Mouse (Mus musculus) macrophage (primary cell): ENCODE measurements around the gene B3galt2. TPM values are rescaled to one million over a fixed set of nuclear protein-coding genes. Genes with fewer than 3 reads are reported as not detected.

Experiments
- H3K27ac ChIP-seq: fragments of 350-480 bp; formaldehyde crosslinking; 2 replicates; pipeline ENCODE4 v1.9.0; 2021
- H3K36me3 ChIP-seq: fragments of 350-480 bp; formaldehyde crosslinking; 2 replicates; pipeline ENCODE4 v1.9.0; 2021; ENCODE audit errors: inconsistent target
- H3K4me3 ChIP-seq: fragments of 350-480 bp; formaldehyde crosslinking; 2 replicates; pipeline ENCODE4 v1.9.0; 2021; ENCODE audit errors: inconsistent target
- H3K79me2 ChIP-seq: fragments of 350-480 bp; formaldehyde crosslinking; 2 replicates; pipeline ENCODE4 v1.9.0; 2021; ENCODE audit errors: inconsistent target
- WGBS: methylation state at CpG from one replicate; pipeline ENCODE4 v1.1.7; 2026; ENCODE audit warnings: inconsistent platforms; ENCODE audit not compliant: missing documents; 5-methylcytosine and 5-hydroxymethylcytosine counted together
- polyA plus RNA-seq: library from polyadenylated mRNA; stranded (reverse); fragments of 250-400 nt; gene quantifications from 3 replicates; pipeline ENCODE4 v1.2.4, GENCODE M21; 2018; ENCODE audit warnings: inconsistent platforms
- total RNA-seq, 78 experiments: library from RNA; depleted of rRNA; stranded (reverse); fragments of 250-400 nt; gene quantifications; 1 replicate in 9 of 78; 2 replicates in 24 of 78; 3 replicates in 43 of 78; 4 replicates in 2 of 78; pipeline ENCODE4 v1.2.4; 2018; ENCODE audit warnings: inconsistent platforms in 56 of 78

B3galt2 gene
- under 1 TPM in 7 of 26 experiments, not detected in 19; 0.04 to 0.11 (median 0.07) TPM for total RNA-seq (2018; cell fraction: chromatin; rRNA removed)
- total RNA-seq (2018; cell fraction: cytosol; rRNA removed) = under 1 TPM in 7 of 26 experiments, not detected in 19; under 0.01 to 0.03 (median under 0.01) TPM
- total RNA-seq (2018; cell fraction: nucleus; rRNA removed) = under 1 TPM in 3 of 26 experiments, not detected in 23; 0.07 to 0.09 (median 0.07) TPM
- polyA plus RNA-seq = not detected in 3 replicates

- WGBS = 47% methylated on average over 15 of the region's 15 CpGs
- H3K4me3 ChIP-seq = peak within 1 kb of the TSS; percentile 7; the same call in 1 of the 2 replicates
- H3K79me2 ChIP-seq = peaks cover 9% of the 10 kb centered on the region; the same call in 1 of the 2 replicates
- H3K27ac ChIP-seq = no peak within 1 kb of the TSS
- no peaks in the 10 kb centered on the region; the same call in 1 of the 2 replicates for H3K36me3 ChIP-seq
Observed at GRCm38 (mm10) chr1:143640650-143641407, at the start of gene B3galt2. B3galt2 (plus strand) TSS chr1:143640664.

GRCm38 (mm10) chr1:143596864-143597263 is 43.6 kb upstream of the B3galt2 start:
- WGBS = 92% methylated on average over 2 of the region's 2 CpGs
- Histone ChIP-seq H3K36me3 (no peaks in the 10 kb centered on the region), H3K4me3 (no peak overlapping the region), H3K27ac (no peak overlapping the region), H3K79me2 (no peaks in the 10 kb centered on the region)

GRCm38 (mm10) chr1:143608911-143609310 is 31.6 kb upstream of the B3galt2 start:
- Histone ChIP-seq H3K36me3 (peaks cover 11% of the 10 kb centered on the region; the same call in 1 of the 2 replicates), H3K79me2 (no peaks in the 10 kb centered on the region), H3K4me3 (no peak overlapping the region), H3K27ac (no peak overlapping the region)
- WGBS = 95% methylated on average over 2 of the region's 2 CpGs

GRCm38 (mm10) chr1:143612901-143613300 is 27.6 kb upstream of the B3galt2 start:
- Histone ChIP-seq H3K27ac (no peak overlapping the region), H3K36me3 (peaks cover 36% of the 10 kb centered on the region; the same call in 1 of the 2 replicates), H3K4me3 (no peak overlapping the region), H3K79me2 (no peaks in the 10 kb centered on the region)
- 95% methylated on average over 2 of the region's 2 CpGs for WGBS

- H3K79me2 ChIP-seq = no peaks in the 10 kb centered on the region
- 79% methylated on average over 2 of the region's 2 CpGs for WGBS
- no peak overlapping the region for H3K4me3 ChIP-seq
- 0 out of 2 replicates have a peak, but pooled peaks cover 22% of the 10 kb centered on the region for H3K36me3 ChIP-seq
- H3K27ac ChIP-seq = no peak overlapping the region
Observed at GRCm38 (mm10) chr1:143619760-143620159, 20.7 kb upstream of the B3galt2 start.

- Histone ChIP-seq H3K36me3 (0 out of 2 replicates have a peak, but pooled peaks cover 14% of the 10 kb centered on the region), H3K79me2 (no peaks in the 10 kb centered on the region), H3K27ac (no peak overlapping the region), H3K4me3 (no peak overlapping the region)
Observed at GRCm38 (mm10) chr1:143621930-143622329, 18.5 kb upstream of the B3galt2 start.

- Histone ChIP-seq H3K79me2 (no peaks in the 10 kb centered on the region), H3K36me3 (0 out of 2 replicates have a peak, but pooled peaks cover 10% of the 10 kb centered on the region), H3K27ac (no peak overlapping the region), H3K4me3 (no peak overlapping the region)
- WGBS = 90% methylated on average over 1 of the region's 1 CpGs
Observed at GRCm38 (mm10) chr1:143622634-143623033, 17.8 kb upstream of the B3galt2 start.

GRCm38 (mm10) chr1:143631337-143631736 is 9.1 kb upstream of the B3galt2 start:
- 0 out of 2 replicates have a peak, but pooled peaks cover 6% of the 10 kb centered on the region for H3K36me3 ChIP-seq
- no peak overlapping the region for H3K27ac ChIP-seq
- 94% methylated on average over 3 of the region's 7 CpGs for WGBS
- no peaks in the 10 kb centered on the region for H3K79me2 ChIP-seq
- no peak overlapping the region for H3K4me3 ChIP-seq

- 70% methylated on average over 1 of the region's 1 CpGs for WGBS
- H3K4me3 ChIP-seq = no peak overlapping the region
- no peaks in the 10 kb centered on the region for H3K36me3 ChIP-seq
- H3K79me2 ChIP-seq = no peaks in the 10 kb centered on the region
- no peak overlapping the region for H3K27ac ChIP-seq
Observed at GRCm38 (mm10) chr1:143632361-143632760, 8.1 kb upstream of the B3galt2 start.

GRCm38 (mm10) chr1:143632854-143633587 is 7.4 kb upstream of the B3galt2 start:
- H3K27ac ChIP-seq = no peak overlapping the region
- H3K36me3 ChIP-seq = no peaks in the 10 kb centered on the region
- 83% methylated on average over 2 of the region's 2 CpGs for WGBS
- H3K79me2 ChIP-seq = no peaks in the 10 kb centered on the region
- H3K4me3 ChIP-seq = no peak overlapping the region

- Histone ChIP-seq H3K79me2 (peaks cover 7% of the 10 kb centered on the region; the same call in 1 of the 2 replicates), H3K36me3 (no peaks in the 10 kb centered on the region; the same call in 1 of the 2 replicates), H3K4me3 (no peak overlapping the region), H3K27ac (no peak overlapping the region)
- WGBS = 100% methylated on average over 2 of the region's 2 CpGs
Observed at GRCm38 (mm10) chr1:143644221-143644620, 3.8 kb downstream of the B3galt2 start.

GRCm38 (mm10) chr1:143645386-143645785 is 4.9 kb downstream of the B3galt2 start:
- H3K27ac ChIP-seq = no peak overlapping the region
- H3K4me3 ChIP-seq = no peak overlapping the region
- H3K79me2 ChIP-seq = no peaks in the 10 kb centered on the region
- no peaks in the 10 kb centered on the region; the same call in 1 of the 2 replicates for H3K36me3 ChIP-seq
- 83% methylated on average over 4 of the region's 4 CpGs for WGBS

GRCm38 (mm10) chr1:143646219-143646618 is 5.8 kb downstream of the B3galt2 start:
- H3K27ac ChIP-seq = no peak overlapping the region
- 95% methylated on average over 4 of the region's 4 CpGs for WGBS
- H3K36me3 ChIP-seq = no peaks in the 10 kb centered on the region; the same call in 1 of the 2 replicates
- no peak overlapping the region for H3K4me3 ChIP-seq
- H3K79me2 ChIP-seq = no peaks in the 10 kb centered on the region

- Histone ChIP-seq H3K27ac (no peak overlapping the region), H3K4me3 (no peak overlapping the region), H3K36me3 (no peaks in the 10 kb centered on the region; the same call in 1 of the 2 replicates), H3K79me2 (no peaks in the 10 kb centered on the region)
- WGBS = 97% methylated on average over 2 of the region's 2 CpGs
Observed at GRCm38 (mm10) chr1:143650317-143650716, 9.9 kb downstream of the B3galt2 start.
